Mouse (Mus musculus) midbrain, embryonic 12.5 days (tissue): Measurements from ENCODE around the gene Bcar3. TPM values are rescaled to one million over a fixed set of nuclear protein-coding genes. Genes with fewer than 3 reads are reported as not detected.

Experiments
- ATAC-seq: fragments of 200-750 bp; cut with Nextera tagmentation; 2 replicates; pipeline ENCODE4 v1.8.0; 2017; ENCODE audit warnings: low read depth, moderate TSS enrichment, moderate library complexity; ENCODE audit not compliant: low FRiP score
- H3K27ac ChIP-seq: fragments of 300-500 bp; sonication (generic); replicated peaks from 2 replicates; pipeline ENCODE4 v1.5.1; 2016; ENCODE audit warnings: mild to moderate bottlenecking
- H3K27me3 ChIP-seq: fragments of 300-500 bp; sonication (generic); 2 replicates; pipeline ENCODE4 v1.6.1; 2016; ENCODE audit warnings: mild to moderate bottlenecking
- H3K36me3 ChIP-seq: fragments of 300-500 bp; sonication (generic); 2 replicates; pipeline ENCODE4 v1.6.1; 2016
- H3K4me1 ChIP-seq: fragments of 300-500 bp; sonication (generic); 2 replicates; pipeline ENCODE4 v1.6.1; 2016
- H3K4me2 ChIP-seq: fragments of 300-500 bp; sonication (generic); replicated peaks from 2 replicates; pipeline ENCODE4 v1.6.1; 2016; ENCODE audit warnings: mild to moderate bottlenecking, moderate library complexity
- H3K4me3 ChIP-seq: fragments of 300-500 bp; sonication (generic); 2 replicates; pipeline ENCODE4 v1.5.1; 2016; ENCODE audit warnings: mild to moderate bottlenecking
- H3K9ac ChIP-seq: fragments of 300-500 bp; sonication (generic); replicated peaks from 2 replicates; pipeline ENCODE4 v1.6.1; 2016; ENCODE audit warnings: mild to moderate bottlenecking, moderate library complexity
- H3K9me3 ChIP-seq: fragments of 300-500 bp; sonication (generic); 2 replicates; pipeline ENCODE4 v1.6.1; 2016; ENCODE audit warnings: mild to moderate bottlenecking
- WGBS: fragments of 180-500 bp; shearing (Covaris S2); methylation state at CpG from one replicate; pipeline ENCODE4 v1.1.7; 2016; 5-methylcytosine and 5-hydroxymethylcytosine counted together
- polyA plus RNA-seq: library from polyadenylated mRNA; unstranded; fragments of >200 nt; fragmentation: Nextera tagmentation; extraction: Ambion mirVana; gene quantifications from 2 replicates; pipeline ENCODE4 v1.2.1, GENCODE M21; 2016

The Bcar3 gene
- polyA plus RNA-seq, 1 experiment from 2014 or later, result 14.6 TPM

- no peak overlapping the region for H3K27ac ChIP-seq
- no peak overlapping the region for H3K4me2 ChIP-seq
- WGBS, result 79% methylated on average over 7 of the region's 7 CpGs
- peaks cover 6% of the 10 kb centered on the region; the same call in 1 of the 2 replicates for H3K36me3 ChIP-seq
- ATAC-seq, result no peak
- H3K9ac ChIP-seq, result no peak overlapping the region
- peaks cover 27% of the 10 kb centered on the region for H3K4me1 ChIP-seq
- H3K27me3 ChIP-seq, result no peaks in the 10 kb centered on the region
- no peaks in the 10 kb centered on the region for H3K9me3 ChIP-seq
- no peak overlapping the region for H3K4me3 ChIP-seq
These were observed 137.0 kb downstream of the Bcar3 start for GRCm38 (mm10) chr3:122430780-122431497.

GRCm38 (mm10) chr3:122432811-122433406 lies 139.0 kb downstream of the Bcar3 start:
- Histone ChIP-seq H3K9ac (no peak overlapping the region), H3K27ac (no peak overlapping the region), H3K4me1 (peaks cover 41% of the 10 kb centered on the region), H3K4me2 (no peak overlapping the region), H3K4me3 (no peak overlapping the region), H3K36me3 (no peaks in the 10 kb centered on the region), H3K27me3 (no peaks in the 10 kb centered on the region), H3K9me3 (no peaks in the 10 kb centered on the region)
- WGBS, result 18% methylated on average over 9 of the region's 9 CpGs
- ATAC-seq, result no peak

GRCm38 (mm10) chr3:122433975-122434626 lies 140.2 kb downstream of the Bcar3 start:
- H3K36me3 ChIP-seq, result no peaks in the 10 kb centered on the region
- no peaks in the 10 kb centered on the region for H3K9me3 ChIP-seq
- H3K27ac ChIP-seq, result no peak overlapping the region
- H3K4me1 ChIP-seq, result peaks cover 37% of the 10 kb centered on the region
- H3K27me3 ChIP-seq, result no peaks in the 10 kb centered on the region
- 86% methylated on average over 5 of the region's 5 CpGs for WGBS
- ATAC-seq, result no peak
- H3K4me2 ChIP-seq, result no peak overlapping the region
- H3K4me3 ChIP-seq, result no peak overlapping the region
- no peak overlapping the region for H3K9ac ChIP-seq

- H3K4me1 ChIP-seq, result peaks cover 37% of the 10 kb centered on the region
- no peak overlapping the region for H3K9ac ChIP-seq
- H3K4me3 ChIP-seq, result no peak overlapping the region
- H3K27ac ChIP-seq, result no peak overlapping the region
- no peaks in the 10 kb centered on the region for H3K9me3 ChIP-seq
- no peak overlapping the region for H3K4me2 ChIP-seq
- ATAC-seq, result no peak
- no peaks in the 10 kb centered on the region for H3K36me3 ChIP-seq
- 69% methylated on average over 8 of the region's 8 CpGs for WGBS
- H3K27me3 ChIP-seq, result no peaks in the 10 kb centered on the region
These were observed 141.3 kb downstream of the Bcar3 start for GRCm38 (mm10) chr3:122434983-122435935.

GRCm38 (mm10) chr3:122438143-122438825 lies 144.3 kb downstream of the Bcar3 start:
- 53% methylated on average over 7 of the region's 7 CpGs for WGBS
- H3K4me3 ChIP-seq, result no peak overlapping the region
- H3K9ac ChIP-seq, result no peak overlapping the region
- H3K27me3 ChIP-seq, result no peaks in the 10 kb centered on the region
- H3K4me2 ChIP-seq, result no peak overlapping the region
- no peaks in the 10 kb centered on the region for H3K36me3 ChIP-seq
- ATAC-seq, result peak; percentile 52; the same call in 1 of the 2 replicates
- no peaks in the 10 kb centered on the region for H3K9me3 ChIP-seq
- H3K4me1 ChIP-seq, result peaks cover 25% of the 10 kb centered on the region
- H3K27ac ChIP-seq, result 0 out of 2 replicates have a peak overlapping the region, but pooled peaks have one; percentile 25

GRCm38 (mm10) chr3:122445696-122446095 lies 151.8 kb downstream of the Bcar3 start:
- H3K4me2 ChIP-seq, result no peak overlapping the region
- no peaks in the 10 kb centered on the region for H3K27me3 ChIP-seq
- no peak overlapping the region for H3K9ac ChIP-seq
- H3K9me3 ChIP-seq, result no peaks in the 10 kb centered on the region
- no peaks in the 10 kb centered on the region for H3K4me1 ChIP-seq
- no peak for ATAC-seq
- H3K27ac ChIP-seq, result no peak overlapping the region
- 91% methylated on average over 11 of the region's 11 CpGs for WGBS
- no peaks in the 10 kb centered on the region for H3K36me3 ChIP-seq
- no peak overlapping the region for H3K4me3 ChIP-seq

GRCm38 (mm10) chr3:122446678-122447077 lies 152.7 kb downstream of the Bcar3 start:
- Histone ChIP-seq H3K9ac (no peak overlapping the region), H3K4me1 (no peaks in the 10 kb centered on the region), H3K36me3 (no peaks in the 10 kb centered on the region), H3K4me3 (no peak overlapping the region), H3K4me2 (no peak overlapping the region), H3K9me3 (no peaks in the 10 kb centered on the region), H3K27me3 (no peaks in the 10 kb centered on the region), H3K27ac (no peak overlapping the region)
- ATAC-seq, result no peak
- WGBS, result 77% methylated on average over 8 of the region's 8 CpGs

- Histone ChIP-seq H3K4me3 (no peak overlapping the region), H3K9ac (no peak overlapping the region), H3K9me3 (no peaks in the 10 kb centered on the region), H3K27me3 (no peaks in the 10 kb centered on the region), H3K4me1 (no peaks in the 10 kb centered on the region), H3K27ac (no peak overlapping the region), H3K4me2 (no peak overlapping the region), H3K36me3 (no peaks in the 10 kb centered on the region)
- no peak for ATAC-seq
- WGBS, result 97% methylated on average over 13 of the region's 13 CpGs
These were observed 154.3 kb downstream of the Bcar3 start for GRCm38 (mm10) chr3:122448196-122448595.

GRCm38 (mm10) chr3:122450041-122450440 lies 156.1 kb downstream of the Bcar3 start:
- no peak overlapping the region for H3K9ac ChIP-seq
- H3K4me2 ChIP-seq, result no peak overlapping the region
- H3K27me3 ChIP-seq, result no peaks in the 10 kb centered on the region
- 89% methylated on average over 7 of the region's 7 CpGs for WGBS
- ATAC-seq, result no peak
- H3K27ac ChIP-seq, result no peak overlapping the region
- H3K4me3 ChIP-seq, result no peak overlapping the region
- H3K36me3 ChIP-seq, result no peaks in the 10 kb centered on the region
- H3K4me1 ChIP-seq, result no peaks in the 10 kb centered on the region
- no peaks in the 10 kb centered on the region for H3K9me3 ChIP-seq

GRCm38 (mm10) chr3:122453875-122454274 lies 159.9 kb downstream of the Bcar3 start:
- no peaks in the 10 kb centered on the region for H3K36me3 ChIP-seq
- 87% methylated on average over 11 of the region's 11 CpGs for WGBS
- H3K9me3 ChIP-seq, result no peaks in the 10 kb centered on the region
- H3K9ac ChIP-seq, result no peak overlapping the region
- no peaks in the 10 kb centered on the region for H3K27me3 ChIP-seq
- H3K4me2 ChIP-seq, result no peak overlapping the region
- peaks cover 20% of the 10 kb centered on the region for H3K4me1 ChIP-seq
- no peak overlapping the region for H3K27ac ChIP-seq
- no peak overlapping the region for H3K4me3 ChIP-seq
- ATAC-seq, result no peak

GRCm38 (mm10) chr3:122456156-122456555 lies 162.2 kb downstream of the Bcar3 start:
- ATAC-seq, result no peak

More at GRCm38 (mm10) chr3:122456156-122456555, 162.2 kb downstream of the Bcar3 start:
- no peaks in the 10 kb centered on the region for H3K9me3 ChIP-seq
- no peak overlapping the region for H3K4me3 ChIP-seq
- no peaks in the 10 kb centered on the region for H3K36me3 ChIP-seq
- H3K27me3 ChIP-seq, result no peaks in the 10 kb centered on the region
- H3K9ac ChIP-seq, result no peak overlapping the region
- H3K27ac ChIP-seq, result no peak overlapping the region
- WGBS, result 89% methylated on average over 4 of the region's 4 CpGs
- H3K4me1 ChIP-seq, result peaks cover 32% of the 10 kb centered on the region
- H3K4me2 ChIP-seq, result no peak overlapping the region
